Mouse (Mus musculus) c-Kit-positive CD71-positive TER-119-positive erythroid progenitor cells, embryonic 14.5 days (primary cell): ENCODE measurements at regions not wholly inside any gene's neighbourhood (a gene's known extent, or its start where the extent isn't known, plus 50 kb on each side); places are given as distances from the start of the nearest gene placed in this dataset.
"Not testable (repeated sequence)": the region's sequence is repeated elsewhere in the genome, so short reads cannot be mapped to it uniquely, and the experiment has no call there.

ENCODE experiments used
- DNase-seq: peaks from one replicate; pipeline ENCODE4 v3.0.0-alpha.2; 2013; ENCODE audit warnings: low spot score

DNA sequence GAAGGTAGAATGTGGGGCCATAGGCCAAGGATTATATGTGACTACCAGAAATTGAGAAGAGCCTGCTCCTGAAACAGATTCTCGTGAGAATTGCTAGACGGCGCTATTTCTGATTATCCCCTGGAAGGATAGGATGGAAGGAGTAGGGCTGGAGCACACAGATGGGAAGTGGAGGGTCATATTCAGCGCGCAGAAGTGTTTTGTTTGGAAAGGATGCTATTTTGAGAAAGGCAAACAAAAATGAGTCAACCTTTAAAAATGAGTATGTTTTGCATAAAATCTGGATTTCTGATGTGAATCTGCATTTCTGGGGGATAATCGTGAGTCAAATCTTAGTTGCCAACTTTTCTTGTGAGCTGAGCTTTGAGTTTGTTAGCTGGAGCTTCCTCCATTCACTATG is 58.1 kb upstream of the Fshb start:
- DNase-seq = no peak

DNA sequence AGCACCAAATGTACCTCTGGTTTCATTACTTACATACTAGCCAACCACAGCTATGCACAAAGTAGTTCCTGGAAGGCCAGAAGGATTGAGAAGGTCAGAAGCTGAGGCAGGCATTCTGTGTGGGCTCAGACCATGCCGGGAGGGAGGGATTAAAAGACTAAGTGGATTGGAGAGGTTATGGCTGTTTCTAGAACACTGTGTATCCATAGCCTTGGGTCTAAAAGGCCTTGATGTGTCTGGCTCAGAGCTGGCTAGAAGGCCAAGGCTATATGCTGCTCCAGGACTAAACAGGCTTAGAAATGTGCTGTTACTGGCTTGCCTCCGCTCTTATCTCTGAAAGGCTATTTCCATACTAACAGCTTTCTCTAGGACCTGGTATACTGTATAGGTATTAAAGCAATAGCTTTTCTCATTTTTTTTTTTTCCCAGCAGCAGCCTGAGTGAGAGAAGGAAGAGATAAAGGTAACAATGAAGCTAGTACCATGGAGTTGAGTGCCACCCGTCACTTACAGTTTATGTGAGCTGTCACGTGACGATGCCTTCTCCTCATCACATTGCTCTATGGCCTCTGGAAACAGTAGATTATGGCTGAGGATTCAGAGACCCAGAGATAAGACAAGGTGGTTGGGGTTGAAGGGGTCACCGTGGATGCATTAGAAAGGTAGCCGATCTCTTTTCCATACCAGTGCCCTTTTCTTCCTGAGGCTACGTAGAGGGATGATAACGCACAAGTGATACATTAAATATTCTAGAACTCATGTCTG is 59.4 kb upstream of the Fshb start:
- DNase-seq = peak; percentile 3

DNA sequence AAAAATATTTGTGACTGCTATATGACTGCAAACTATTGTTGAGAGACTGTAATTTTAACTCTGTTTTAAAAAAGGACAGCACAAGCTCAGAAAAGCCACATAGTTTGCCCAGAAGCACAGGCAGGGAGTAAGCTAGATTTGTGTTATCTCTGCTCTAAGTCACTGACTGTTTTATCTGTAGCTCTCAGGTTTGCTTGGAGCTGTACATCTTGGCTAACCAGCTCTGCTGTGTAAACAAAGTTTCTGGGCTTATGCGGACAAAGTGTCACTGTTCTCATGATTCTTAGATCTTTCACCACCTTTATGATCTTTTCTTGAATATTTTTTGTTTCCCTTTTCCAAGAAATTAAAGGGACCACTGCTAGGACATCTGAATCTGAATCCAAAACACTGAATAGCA is 60.2 kb upstream of the Fshb start:
- peak; percentile 10 for DNase-seq

DNA sequence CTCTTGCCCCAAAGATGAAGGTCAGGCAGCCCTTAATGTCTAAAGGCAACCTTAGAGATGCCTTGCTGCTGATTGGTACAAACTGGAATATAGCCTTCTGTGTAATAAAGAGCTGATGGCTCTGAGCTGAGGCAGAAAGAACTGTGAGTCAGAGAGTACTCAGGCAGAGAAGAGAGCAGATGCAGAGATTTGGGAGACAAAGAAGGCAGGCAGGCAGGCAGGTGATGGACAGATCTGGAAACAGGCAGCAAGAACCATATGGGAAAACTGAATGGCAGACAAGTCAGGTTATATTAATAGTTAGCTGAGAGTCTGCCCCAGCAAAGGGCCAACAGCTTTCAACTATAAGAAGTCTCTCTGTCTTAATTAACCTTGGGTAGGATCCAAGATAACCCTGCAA is 73.7 kb upstream of the Fshb start:
- DNase-seq = no peak

DNA sequence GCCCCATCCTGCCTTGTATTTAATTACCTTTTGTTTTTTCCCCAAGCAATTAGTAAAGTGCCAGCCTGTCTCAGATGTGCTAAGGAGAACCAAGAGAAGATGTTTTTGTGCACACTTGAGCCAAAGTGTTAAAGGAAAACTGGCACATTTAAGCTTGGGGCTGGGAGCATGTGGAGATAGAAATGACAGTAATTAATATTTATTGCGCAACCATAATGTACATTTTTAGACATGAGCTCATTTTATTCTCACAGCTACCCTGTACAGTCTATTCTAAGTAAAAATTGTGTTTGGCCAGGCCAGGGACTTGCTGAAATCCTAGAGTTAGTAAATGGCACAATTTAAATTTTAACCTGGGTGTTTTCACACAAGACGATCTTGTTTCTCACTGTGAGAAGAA is 89.9 kb upstream of the Fshb start:
- no peak for DNase-seq

DNA sequence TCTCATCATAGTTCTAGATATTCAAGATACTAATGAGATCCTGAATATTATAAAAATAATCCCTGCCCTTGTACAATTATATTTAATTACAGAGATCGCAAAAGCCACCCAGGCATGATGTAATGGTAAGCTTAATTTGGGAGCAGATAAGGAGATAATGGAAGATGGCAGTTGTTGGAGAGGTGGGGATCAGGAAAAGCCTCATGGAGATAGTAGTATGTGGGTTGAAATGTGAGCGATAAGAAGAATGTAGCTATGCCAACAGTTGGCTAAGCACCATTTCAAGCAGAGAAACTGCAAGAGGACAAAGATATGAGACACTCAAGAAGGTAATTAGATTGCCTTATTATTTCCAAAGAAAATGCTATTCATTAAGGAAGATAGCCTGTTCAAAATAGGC is 90.4 kb upstream of the Fshb start:
- no peak for DNase-seq

DNA sequence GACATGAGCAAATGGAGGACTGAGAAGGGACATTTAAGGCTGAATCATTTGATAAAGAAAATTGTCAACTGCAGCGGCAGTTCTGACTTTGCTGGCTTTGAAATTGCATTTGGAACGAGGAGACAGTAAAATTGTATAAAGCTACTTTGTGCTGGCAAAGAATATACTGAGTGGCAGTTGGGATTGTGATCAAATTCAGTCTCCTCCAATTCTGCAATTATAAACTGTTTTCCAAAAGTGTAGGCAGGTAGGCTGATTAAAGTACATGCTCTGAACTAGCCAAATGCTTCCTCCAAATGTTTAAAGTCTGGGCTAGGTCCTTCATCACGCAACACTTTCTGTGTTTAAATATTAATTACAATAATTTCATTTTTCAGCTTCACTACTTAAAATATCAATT is 90.9 kb upstream of the Fshb start:
- no peak for DNase-seq

DNA sequence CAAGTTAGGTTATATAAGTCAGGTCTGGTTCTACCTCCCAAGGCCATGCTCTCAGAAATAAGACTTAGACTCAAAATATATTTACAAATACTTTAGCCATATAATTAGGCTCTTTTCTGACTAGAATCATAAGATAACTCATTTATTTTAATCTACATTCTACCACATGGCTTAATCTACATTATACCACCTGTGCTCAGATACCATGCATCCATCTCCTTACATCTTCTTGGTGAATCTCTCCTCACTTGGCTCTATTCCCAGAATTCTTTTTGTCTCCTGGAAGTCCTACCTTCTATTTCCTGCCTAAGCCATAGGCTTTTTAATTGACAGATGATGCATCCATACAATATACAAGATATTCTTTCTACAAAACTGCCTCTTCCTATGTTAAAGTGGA is 92.4 kb upstream of the Fshb start:
- no peak for DNase-seq

DNA sequence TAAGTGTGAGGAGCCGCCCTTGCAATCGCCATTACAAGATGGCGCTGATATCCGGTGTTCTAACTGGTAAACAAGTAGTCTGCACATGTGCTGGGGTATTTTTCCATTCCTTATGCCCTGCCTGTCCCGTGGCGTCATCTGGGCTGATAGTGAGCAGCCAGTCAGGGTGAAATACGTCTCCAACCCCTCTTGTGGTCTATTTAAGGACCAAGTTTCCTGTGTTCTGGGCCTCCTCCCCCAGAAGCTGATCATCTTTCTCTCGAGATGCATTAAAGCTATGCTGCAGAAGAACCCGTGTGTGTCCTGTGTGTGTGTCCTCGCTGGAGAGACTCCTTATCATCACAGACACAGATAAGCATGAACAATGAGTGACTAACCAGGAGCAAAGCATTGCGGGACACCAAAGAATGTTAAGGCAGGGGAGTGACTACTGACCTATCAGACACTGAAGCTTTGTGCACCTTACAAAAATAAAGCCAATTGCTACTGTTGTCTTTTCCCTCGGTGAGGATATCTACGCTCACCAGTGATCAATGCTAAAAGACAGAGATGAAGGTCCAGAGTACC is 99.5 kb upstream of the Fshb start:
- DNase-seq = not testable (repeated sequence)

DNA sequence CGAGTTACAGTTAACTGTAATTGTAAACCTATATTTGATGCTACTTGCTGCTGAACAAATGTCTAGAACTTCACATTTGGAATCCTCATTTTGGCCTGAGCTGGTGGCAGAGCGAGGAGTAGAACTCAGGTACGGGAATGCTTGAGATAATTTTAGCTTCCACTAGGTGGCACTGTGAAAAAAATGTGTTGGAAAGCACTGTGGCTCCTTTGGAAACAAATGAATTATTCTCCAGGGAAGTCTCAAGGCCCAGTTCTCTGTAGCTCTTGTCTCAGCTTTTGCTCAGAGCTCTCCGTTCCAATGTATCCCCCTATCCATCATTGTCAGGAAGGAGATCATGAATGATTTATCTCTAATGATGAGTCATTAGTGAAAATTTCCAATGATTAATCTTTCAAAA is 114.7 kb upstream of the Kcna4 start:
- DNase-seq = no peak

DNA sequence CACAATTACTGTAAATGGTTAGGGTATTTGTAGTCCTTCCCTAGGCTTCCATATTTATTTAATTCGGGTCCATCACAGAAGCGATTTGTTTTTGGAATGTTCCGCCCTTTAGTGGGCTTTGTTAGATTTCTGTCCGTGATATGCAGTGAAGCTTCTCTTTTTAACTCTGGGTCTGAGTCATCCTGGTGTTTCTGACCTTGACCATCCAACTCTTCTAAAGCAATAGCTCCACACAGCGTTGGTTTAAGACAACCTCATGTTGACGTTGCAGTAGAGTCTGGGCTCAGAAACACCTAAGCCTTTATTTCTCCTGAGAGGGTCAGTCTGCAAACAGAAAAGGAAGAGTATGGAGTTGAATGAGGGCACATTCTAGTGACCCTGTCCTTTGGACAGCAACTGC is 107.4 kb upstream of the Kcna4 start:
- no peak for DNase-seq

DNA sequence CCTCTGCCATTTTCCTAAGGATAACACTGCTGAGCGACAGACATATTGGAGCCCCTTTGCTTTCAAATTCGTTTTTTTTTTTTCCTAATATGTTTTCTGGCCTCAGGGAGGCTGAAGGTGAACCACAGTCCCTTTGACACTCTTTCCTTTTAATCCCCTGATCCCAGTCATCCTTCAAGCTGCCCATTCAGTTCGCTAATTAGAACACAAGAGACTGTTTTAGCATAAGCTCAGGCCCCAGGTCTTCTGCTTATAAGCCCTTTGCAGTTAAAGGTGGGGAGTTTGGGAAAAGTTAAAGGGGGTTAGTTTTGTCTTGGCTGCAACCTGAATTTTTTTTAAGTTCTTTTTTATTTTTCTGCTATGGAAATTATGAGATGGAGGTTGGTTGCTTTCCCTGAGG is 105.6 kb upstream of the Kcna4 start:
- no peak for DNase-seq

DNA sequence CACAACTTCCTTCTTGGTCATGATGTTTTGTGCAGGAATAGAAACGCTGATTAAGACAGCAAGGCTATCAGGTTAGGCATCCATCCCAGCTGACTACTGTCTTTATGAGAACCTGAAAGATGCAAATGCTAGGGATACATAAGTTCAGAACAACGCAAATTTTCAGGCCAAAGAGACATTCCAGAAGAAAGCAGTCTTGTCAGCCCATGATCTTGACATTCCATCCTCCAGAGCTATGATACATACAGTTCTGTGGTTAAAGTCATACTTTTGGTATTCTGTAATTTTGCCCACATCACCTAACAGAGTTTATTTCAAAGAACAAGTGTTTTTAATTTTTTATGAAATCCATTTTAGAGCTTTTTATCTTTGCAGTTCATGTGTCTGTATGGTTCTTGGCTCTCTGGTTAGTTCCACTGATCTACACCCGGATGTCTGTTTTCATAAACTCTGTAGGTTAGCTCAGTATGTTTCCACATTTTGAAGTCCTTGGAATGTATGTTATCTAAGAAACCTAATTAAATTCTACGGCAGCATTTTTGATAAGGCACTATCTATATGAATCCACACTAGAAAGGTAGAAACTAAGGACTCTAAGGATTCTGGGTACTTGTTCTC is 88.5 kb upstream of the Kcna4 start:
- no peak for DNase-seq

DNA sequence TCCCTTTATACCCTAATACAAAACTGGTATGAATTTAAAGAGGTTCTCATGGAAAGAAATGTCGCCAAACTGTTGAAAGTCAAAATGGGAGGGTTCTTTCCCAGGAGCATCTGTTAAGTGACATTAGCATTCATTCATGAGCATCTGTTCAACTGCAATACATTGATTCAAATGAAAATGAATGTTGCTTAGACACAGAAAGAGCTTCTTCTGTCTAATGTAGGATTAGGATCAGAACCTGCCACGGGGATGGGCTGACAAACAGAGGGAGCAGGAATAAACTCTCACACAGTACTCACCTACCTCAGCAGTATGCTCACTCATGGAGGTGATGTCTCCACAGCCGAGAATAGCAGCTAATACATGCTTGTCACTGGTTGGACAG is 88.0 kb upstream of the Kcna4 start:
- DNase-seq = no peak

DNA sequence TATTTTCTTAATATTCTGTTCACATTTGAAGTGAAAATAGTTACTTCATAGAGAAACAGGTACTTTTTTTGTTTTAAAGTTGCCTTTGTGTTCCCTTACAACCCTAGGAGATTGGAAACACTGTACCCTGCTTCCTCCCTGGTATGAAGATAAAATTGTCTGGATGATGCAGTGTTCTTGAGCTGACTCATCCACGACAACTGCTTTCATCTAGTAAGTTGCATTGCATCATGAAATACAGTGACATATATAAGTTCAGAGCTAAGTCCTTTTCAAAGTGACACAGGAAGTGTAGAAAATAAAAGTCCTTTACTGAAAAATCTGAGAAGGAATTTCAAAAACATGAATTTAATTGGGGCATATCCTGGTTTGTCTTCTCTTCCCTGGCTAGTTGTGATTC is 68.9 kb upstream of the Kcna4 start:
- no peak for DNase-seq

DNA sequence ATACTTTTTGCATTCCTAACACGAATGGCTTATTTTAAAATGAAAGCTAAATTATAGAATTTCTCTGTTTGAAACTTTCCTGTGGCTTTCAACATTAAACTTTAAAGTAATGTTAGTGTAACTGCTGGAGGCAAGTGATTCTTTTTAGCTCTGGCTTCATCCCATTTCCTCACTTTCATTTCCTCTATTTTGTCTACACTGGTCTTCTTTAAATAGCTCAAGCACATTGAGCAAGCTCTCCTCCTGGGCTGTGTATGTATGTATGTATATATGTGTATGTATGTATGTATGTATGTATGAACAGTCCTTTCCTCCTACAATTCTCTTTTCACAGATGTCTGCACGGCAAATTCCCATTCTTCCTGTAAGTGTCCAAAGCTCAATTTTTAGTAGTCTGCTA is 65.8 kb upstream of the Kcna4 start:
- no peak for DNase-seq

DNA sequence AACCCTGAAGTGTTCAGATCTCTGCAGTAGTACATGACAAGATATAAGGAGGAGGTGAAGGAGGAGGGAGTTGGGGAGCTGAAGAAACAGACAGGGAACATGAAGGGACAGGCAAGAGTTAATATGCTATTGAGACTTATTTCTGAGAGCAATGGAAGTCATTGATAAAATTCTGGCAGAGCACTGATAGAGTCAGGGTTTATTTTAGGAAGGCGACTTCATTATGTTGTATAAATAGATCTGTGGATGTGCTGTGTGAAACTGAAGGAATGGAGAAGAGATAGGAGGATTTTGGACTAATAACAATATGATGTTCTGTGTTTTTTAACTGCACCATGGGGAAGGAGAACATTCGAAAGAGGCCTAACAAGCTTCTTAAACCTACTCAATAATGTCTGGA is 63.0 kb upstream of the Kcna4 start:
- DNase-seq = no peak

DNA sequence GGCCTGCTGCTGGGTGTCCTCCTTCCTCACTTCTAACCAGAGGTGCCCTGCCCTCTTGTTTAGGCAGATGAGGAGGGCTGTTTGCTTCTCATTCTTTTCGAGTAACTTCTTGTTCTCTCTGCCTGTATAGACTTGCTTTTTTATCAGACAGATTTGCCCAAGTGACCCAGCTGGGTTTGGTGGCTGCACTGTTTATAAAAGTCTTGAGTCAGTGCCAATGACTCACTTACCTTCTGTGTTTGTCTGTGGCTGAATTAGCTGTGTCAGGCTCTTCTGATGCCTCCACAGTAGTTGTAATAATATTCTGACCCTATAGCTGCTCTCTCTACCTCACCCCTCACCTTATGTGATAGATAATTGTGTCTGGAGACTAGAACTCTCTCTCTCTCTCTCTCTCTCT is 62.2 kb upstream of the Kcna4 start:
- no peak for DNase-seq

DNA sequence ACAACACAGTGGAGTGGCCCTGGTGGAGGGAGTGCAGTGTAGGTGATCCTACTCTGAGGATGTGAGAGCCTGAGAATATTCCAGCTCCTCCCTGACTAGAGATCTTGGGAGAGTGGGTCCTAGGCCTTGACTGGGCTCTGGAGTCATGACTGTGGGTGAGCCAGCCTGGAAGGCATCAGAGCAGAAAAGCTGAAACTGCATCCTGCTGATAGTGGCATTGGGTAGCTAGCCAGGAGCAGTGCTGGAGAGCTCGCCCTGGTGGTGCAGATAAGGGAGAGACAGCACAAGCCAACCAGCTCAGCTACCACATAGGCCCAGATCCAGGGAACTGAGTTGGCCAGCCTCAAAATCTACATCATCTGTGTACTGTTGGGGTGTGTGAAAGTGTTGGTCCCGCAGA is 58.8 kb upstream of the Kcna4 start:
- peak; percentile 2 for DNase-seq

DNA sequence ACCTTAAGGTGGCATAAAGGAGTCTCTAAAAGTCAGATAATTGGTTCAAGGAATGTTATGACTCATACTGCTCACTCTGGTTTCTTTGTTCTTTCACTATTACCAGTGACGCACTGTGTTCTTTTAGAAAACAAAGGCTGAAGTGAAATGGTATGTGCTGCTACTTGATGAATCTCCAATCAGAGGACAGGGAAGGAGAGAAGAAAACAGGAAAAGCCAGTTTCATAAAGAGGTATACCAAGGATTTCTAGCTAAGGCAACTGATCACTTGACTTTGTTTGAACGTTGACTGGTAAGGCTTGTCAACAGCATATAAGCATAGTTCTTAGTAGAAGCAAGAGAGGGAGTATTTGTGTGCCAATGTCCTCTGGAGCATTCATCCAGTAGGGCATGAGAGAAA is 57.6 kb upstream of the Kcna4 start:
- DNase-seq = no peak
